Comparison of ENCODE assay signal across 10 mouse cellular contexts in genomic region chr17:25067442-25067851, GRCm38 (mm10). TPM values are rescaled to one million over a fixed set of nuclear protein-coding genes. Genes with fewer than 3 reads are reported as not detected.
DNase-seq lines count a peak whose midpoint lies in the region.
"Had no signal": no experiment of that assay in that cellular context is flagged by ENCODE, and none has a peak within 500 bp of the region (broad histone marks: within the 10 kb centered on the region; RNA-seq: fewer than 3 reads in every experiment).

No protein-coding gene starts in this region.

- peak overlapping the region; percentile 99 for H3K27ac ChIP-seq in brown adipose tissue, adult 24 weeks (replicated peaks; ENCODE audit: low read depth, low read length)

- peaks cover 49% of the 10 kb centered on the region for H3K4me1 ChIP-seq in brown adipose tissue, adult 24 weeks (ENCODE audit: control insufficient read depth, insufficient read depth, insufficient read length, low read length)

- intact Hi-C loops in heart, postnatal 25 days (cut with DNase I), result no loop called here

- peak overlapping the region; percentile 28; the same call in 1 of the 2 replicates for H3K4me3 ChIP-seq in brown adipose tissue, adult 24 weeks (ENCODE audit: insufficient read depth, low read depth, low read length)

- DNase-seq in adrenal gland, adult 2 months, result peak; percentile 66
- no peak for DNase-seq in adrenal gland, postnatal 4 days (ENCODE audit: low spot score in 2 of 2)
- peak; percentile 74 for DNase-seq in heart, postnatal 25 days (ENCODE audit: low spot score)
- DNase-seq in lung, adult 18-20 months, result peak; percentile 73 to 78
- DNase-seq in frontal cortex, adult 2 months (ENCODE audit: extremely low spot score in 1 of 2, low spot score in 1 of 2), result no peak
- DNase-seq in embryo, embryonic 11 days, result no peak
- no peak for DNase-seq in spleen, postnatal 36 days (ENCODE audit: low spot score in 2 of 2)
- DNase-seq: cerebellum, adult 2 months; retina, postnatal 1 day had no signal

RNA-seq across cellular contexts. Expression of gene Tmem204, which starts 15.9 kb away (rescaled TPM):
- 10 to 100 TPM; 32.2 to 44.8 TPM for total RNA-seq in adrenal gland, adult 2 months (2021)
- polyA plus RNA-seq in adrenal gland, adult 2 months (2012; rRNA removed), result 59.2 and 64.1 TPM in 2 replicates
- total RNA-seq in adrenal gland, postnatal 4 days (2021), result 10 to 100 TPM; 25.5 to 26.4 TPM
- 13.1 and 22.6 TPM in 2 replicates for polyA plus RNA-seq in brown adipose tissue, adult 24 weeks (2012; ENCODE audit: insufficient read depth, insufficient read length, missing spikeins)
- total RNA-seq in heart, postnatal 25 days (2021), result 10 to 100 TPM; 34.5 to 41.7 TPM
- 16.2 and 16.3 TPM in 2 replicates for polyA plus RNA-seq in frontal cortex, adult 2 months (2012; rRNA removed)

RNA-seq across cellular contexts. Expression of gene Telo2, which starts 48.3 kb away (rescaled TPM):
- 10 to 100 TPM; 16.4 to 24.5 TPM for total RNA-seq in adrenal gland, adult 2 months (2021)
- 15.5 and 15.7 TPM in 2 replicates for polyA plus RNA-seq in adrenal gland, adult 2 months (2012; rRNA removed)
- 10 to 100 TPM; 30.3 to 35.1 TPM for total RNA-seq in adrenal gland, postnatal 4 days (2021)
- polyA plus RNA-seq in brown adipose tissue, adult 24 weeks (2012; ENCODE audit: insufficient read depth, insufficient read length, missing spikeins), result 10.1 and 12.9 TPM in 2 replicates
- 10 to 100 TPM; 10.8 to 12.2 TPM for total RNA-seq in heart, postnatal 25 days (2021)
- polyA plus RNA-seq in frontal cortex, adult 2 months (2012; rRNA removed), result 19.0 and 27.2 TPM in 2 replicates

RNA-seq across cellular contexts. Expression of gene Ift140, which starts 51.6 kb away (rescaled TPM):
- 10 to 100 TPM; 27.8 to 28.0 TPM for total RNA-seq in adrenal gland, adult 2 months (2021)
- polyA plus RNA-seq in adrenal gland, adult 2 months (2012; rRNA removed), result 20.9 and 21.8 TPM in 2 replicates
- total RNA-seq in adrenal gland, postnatal 4 days (2021), result 10 to 100 TPM; 25.7 to 34.2 TPM
- polyA plus RNA-seq in brown adipose tissue, adult 24 weeks (2012; ENCODE audit: insufficient read depth, insufficient read length, missing spikeins), result 3.8 and 4.1 TPM in 2 replicates
- total RNA-seq in heart, postnatal 25 days (2021), result 1 to 10 TPM; 4.9 to 6.6 TPM
- 19.0 and 23.6 TPM in 2 replicates for polyA plus RNA-seq in frontal cortex, adult 2 months (2012; rRNA removed)

RNA-seq across cellular contexts. Expression of gene Cramp1l, which starts 51.9 kb away (rescaled TPM):
- 10 to 100 TPM; 17.8 to 18.2 TPM for total RNA-seq in adrenal gland, adult 2 months (2021)
- polyA plus RNA-seq in adrenal gland, adult 2 months (2012; rRNA removed), result 15.4 and 16.7 TPM in 2 replicates
- total RNA-seq in adrenal gland, postnatal 4 days (2021), result 10 to 100 TPM; 26.3 to 31.8 TPM
- 4.2 and 4.8 TPM in 2 replicates for polyA plus RNA-seq in brown adipose tissue, adult 24 weeks (2012; ENCODE audit: insufficient read depth, insufficient read length, missing spikeins)
- 10 to 100 TPM; 10.8 to 13.3 TPM for total RNA-seq in heart, postnatal 25 days (2021)
- 21.5 and 22.2 TPM in 2 replicates for polyA plus RNA-seq in frontal cortex, adult 2 months (2012; rRNA removed)

RNA-seq across cellular contexts. Expression of gene Ptx4, which starts 53.1 kb away (rescaled TPM):
- not detected for total RNA-seq in adrenal gland, adult 2 months (2021)
- not detected in 2 replicates for polyA plus RNA-seq in adrenal gland, adult 2 months (2012; rRNA removed)
- under 1 TPM; 0.36 to 0.76 TPM for total RNA-seq in adrenal gland, postnatal 4 days (2021)
- polyA plus RNA-seq in brown adipose tissue, adult 24 weeks (2012; ENCODE audit: insufficient read depth, insufficient read length, missing spikeins), result not detected in 2 replicates
- total RNA-seq in heart, postnatal 25 days (2021), result 1 to 10 TPM; 3.7 to 6.7 TPM
- 0.08 and 0.16 TPM in 2 replicates for polyA plus RNA-seq in frontal cortex, adult 2 months (2012; rRNA removed)
- polyA plus RNA-seq: cerebellum, adult 2 months had no signal

Comparison
In these comparisons a context has a peak if more than half of its experiments do, and no peak if none do; other contexts are left out.
1. DNase-seq: peak in adrenal gland, adult 2 months (single experiment), heart, postnatal 25 days (single experiment) and lung, adult 18-20 months (2 of 2); none in adrenal gland, postnatal 4 days (0 of 2), frontal cortex, adult 2 months (0 of 2), embryo, embryonic 11 days (single experiment) and spleen, postnatal 36 days (0 of 2).